Comparison of ENCODE assay signal across 25 mouse cellular contexts in the genomic region with DNA sequence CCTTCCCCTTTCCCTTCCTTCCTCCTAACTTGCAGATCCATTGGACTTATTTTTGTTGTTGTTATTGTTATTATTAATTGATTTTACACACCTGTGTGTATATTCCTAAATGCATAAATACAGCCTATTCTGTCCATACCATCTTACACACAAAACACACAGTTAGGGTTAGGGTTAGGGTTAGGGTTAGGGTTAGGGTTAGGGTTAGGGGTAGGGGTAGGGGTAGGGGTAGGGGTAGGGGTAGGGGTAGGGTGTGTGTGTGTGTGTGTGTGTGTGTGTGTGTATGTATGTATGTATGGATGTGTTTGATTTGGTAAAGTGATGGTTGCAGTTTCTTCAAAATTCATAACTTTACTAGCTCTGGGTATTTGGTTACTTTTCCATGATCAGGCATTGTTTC.
"Had no signal": no experiment of that assay in that cellular context is flagged by ENCODE, and none has a peak within 500 bp of the region (broad histone marks: within the 10 kb centered on the region; RNA-seq: fewer than 3 reads in every experiment).

No protein-coding gene starts in this region.

- H3K4me3 ChIP-seq: heart, adult 2 months; heart, embryonic 12.5 days; hindbrain, embryonic 10.5 days; hindbrain, embryonic 12.5 days; intestine, embryonic 15.5 days; layer of hippocampus, adult 2 months; left cerebral cortex, adult 2 months; limb, embryonic 13.5 days; limb, embryonic 15.5 days; liver, embryonic 12.5 days had no signal

- H3K9me3 ChIP-seq: heart, embryonic 12.5 days; hindbrain, embryonic 10.5 days; hindbrain, embryonic 12.5 days; intestine, embryonic 15.5 days; limb, embryonic 13.5 days; limb, embryonic 15.5 days; liver, embryonic 12.5 days had no signal

- DNase-seq: gastrocnemius, postnatal 14 days; gastrocnemius, postnatal 36 days; heart, adult 11 months; heart, adult 2 months; heart, postnatal 10 days; heart, postnatal 4 days; kidney, adult 18-20 months; kidney, adult 8-10 months; kidney, postnatal 10 days; kidney, postnatal 25 days; kidney, postnatal 4 days; left cerebral cortex, postnatal 4 days had no signal

- H3K4me2 ChIP-seq: heart, embryonic 12.5 days; hindbrain, embryonic 12.5 days; hindbrain, embryonic 14.5 days; intestine, embryonic 15.5 days; limb, embryonic 13.5 days; limb, embryonic 15.5 days; liver, embryonic 12.5 days had no signal

- ATAC-seq: hindbrain, embryonic 16.5 days; inflammation-experienced regulatory T-cells, adult 6 months; intestine, embryonic 15.5 days; intestine, postnatal 0 days; liver, embryonic 12.5 days had no signal

- H3K4me1 ChIP-seq: heart, embryonic 12.5 days; hindbrain, embryonic 10.5 days; hindbrain, embryonic 12.5 days; intestine, embryonic 15.5 days; limb, embryonic 13.5 days; limb, embryonic 15.5 days; liver, embryonic 12.5 days had no signal

- H3K27ac ChIP-seq: heart, adult 2 months; hindbrain, embryonic 10.5 days; hindbrain, embryonic 12.5 days; hindbrain, embryonic 14.5 days; intestine, embryonic 15.5 days; layer of hippocampus, adult 2 months; left cerebral cortex, adult 2 months; limb, embryonic 13.5 days; limb, embryonic 15.5 days; liver, embryonic 12.5 days had no signal

- H3K36me3 ChIP-seq: heart, embryonic 12.5 days; hindbrain, embryonic 10.5 days; hindbrain, embryonic 12.5 days; intestine, embryonic 15.5 days; limb, embryonic 13.5 days; limb, embryonic 15.5 days; liver, embryonic 12.5 days had no signal

- H3K27me3 ChIP-seq: heart, embryonic 12.5 days; hindbrain, embryonic 12.5 days; intestine, embryonic 15.5 days; limb, embryonic 13.5 days; limb, embryonic 15.5 days; liver, embryonic 12.5 days had no signal

- H3K9ac ChIP-seq: heart, embryonic 12.5 days; hindbrain, embryonic 12.5 days; hindbrain, embryonic 14.5 days; intestine, embryonic 15.5 days; limb, embryonic 13.5 days; limb, embryonic 15.5 days; liver, embryonic 12.5 days had no signal
